Mouse (Mus musculus) limb, embryonic 12.5 days (tissue): ENCODE measurements around the gene Fam20a. TPM values are rescaled to one million over a fixed set of nuclear protein-coding genes. Genes with fewer than 3 reads are reported as not detected.

Experiments
- ATAC-seq: fragments of 200-750 bp; cut with Nextera tagmentation; 2 replicates; pipeline ENCODE4 v1.8.0; 2017; ENCODE audit warnings: low read depth, moderate TSS enrichment; ENCODE audit not compliant: insufficient number of reproducible peaks, insufficient read depth, low FRiP score, low TSS enrichment
- H3K27ac ChIP-seq: fragments of 300-500 bp; sonication (generic); 2 replicates; pipeline ENCODE4 v1.5.1; 2016; ENCODE audit warnings: mild to moderate bottlenecking, moderate library complexity
- H3K27me3 ChIP-seq: fragments of 300-500 bp; sonication (generic); 2 replicates; pipeline ENCODE4 v1.6.1; 2016; ENCODE audit warnings: mild to moderate bottlenecking, moderate library complexity
- H3K36me3 ChIP-seq: fragments of 300-500 bp; sonication (generic); 2 replicates; pipeline ENCODE4 v1.6.1; 2016; ENCODE audit warnings: mild to moderate bottlenecking, moderate library complexity
- H3K4me1 ChIP-seq: fragments of 300-500 bp; sonication (generic); replicated peaks from 2 replicates; pipeline ENCODE4 v1.6.1; 2016
- H3K4me2 ChIP-seq: fragments of 300-500 bp; sonication (generic); 2 replicates; pipeline ENCODE4 v1.6.1; 2016; ENCODE audit warnings: mild to moderate bottlenecking, moderate library complexity
- H3K4me3 ChIP-seq: fragments of 300-500 bp; sonication (generic); replicated peaks from 2 replicates; pipeline ENCODE4 v1.5.1; 2016; ENCODE audit warnings: mild to moderate bottlenecking
- H3K9ac ChIP-seq: fragments of 300-500 bp; sonication (generic); replicated peaks from 2 replicates; pipeline ENCODE4 v1.6.1; 2016; ENCODE audit warnings: mild to moderate bottlenecking, moderate library complexity
- H3K9me3 ChIP-seq: fragments of 300-500 bp; sonication (generic); 2 replicates; pipeline ENCODE4 v1.6.1; 2016; ENCODE audit warnings: mild to moderate bottlenecking, moderate library complexity
- WGBS: fragments of 180-500 bp; shearing (Covaris S2); methylation state at CpG from one replicate; pipeline ENCODE4 v1.1.7; 2016; 5-methylcytosine and 5-hydroxymethylcytosine counted together
- polyA plus RNA-seq: library from polyadenylated mRNA; unstranded; fragments of >200 nt; fragmentation: Nextera tagmentation; extraction: Ambion mirVana; gene quantifications from 2 replicates; pipeline ENCODE4 v1.2.1, GENCODE M21; 2016

Fam20a gene
- polyA plus RNA-seq, 1 experiment from 2014 or later, result 0.28 TPM

GRCm38 (mm10) chr11:109675771-109676170 lies 46.3 kb downstream of the Fam20a start:
- Histone ChIP-seq H3K27me3 (no peaks in the 10 kb centered on the region), H3K27ac (no peak overlapping the region), H3K4me3 (no peak overlapping the region), H3K9me3 (no peaks in the 10 kb centered on the region), H3K4me2 (no peak overlapping the region), H3K9ac (no peak overlapping the region), H3K36me3 (peaks cover 2% of the 10 kb centered on the region; the same call in 1 of the 2 replicates), H3K4me1 (no peaks in the 10 kb centered on the region)
- WGBS, result 90% methylated on average over 9 of the region's 9 CpGs
- no peak for ATAC-seq

DNA sequence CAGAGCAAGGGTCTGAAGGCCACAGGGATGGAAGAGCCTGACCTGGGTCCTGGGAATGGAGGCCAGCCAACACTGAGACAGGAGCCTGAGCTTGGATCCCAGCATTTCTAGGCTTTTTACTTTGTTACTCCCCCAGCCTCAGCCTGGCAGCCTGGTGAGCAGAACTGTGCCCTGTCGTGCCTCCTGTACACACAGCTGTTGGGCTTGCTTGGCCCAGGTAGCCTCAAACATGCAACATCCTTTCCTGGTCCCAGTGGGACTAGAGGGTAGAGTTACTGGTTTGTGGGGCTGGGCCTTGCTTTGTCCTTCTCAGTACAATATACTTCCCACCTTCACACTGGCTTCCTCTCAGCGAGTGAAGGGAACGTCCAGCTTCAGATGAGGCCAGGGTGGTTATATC lies 46.9 kb downstream of the Fam20a start:
- no peak for ATAC-seq
- Histone ChIP-seq H3K27ac (no peak overlapping the region), H3K9ac (no peak overlapping the region), H3K27me3 (no peaks in the 10 kb centered on the region), H3K4me1 (0 out of 2 replicates have a peak, but pooled peaks cover 3% of the 10 kb centered on the region), H3K4me2 (no peak overlapping the region), H3K9me3 (no peaks in the 10 kb centered on the region), H3K4me3 (no peak overlapping the region), H3K36me3 (peaks cover 7% of the 10 kb centered on the region; the same call in 1 of the 2 replicates)
- 91% methylated on average over 3 of the region's 3 CpGs for WGBS

DNA sequence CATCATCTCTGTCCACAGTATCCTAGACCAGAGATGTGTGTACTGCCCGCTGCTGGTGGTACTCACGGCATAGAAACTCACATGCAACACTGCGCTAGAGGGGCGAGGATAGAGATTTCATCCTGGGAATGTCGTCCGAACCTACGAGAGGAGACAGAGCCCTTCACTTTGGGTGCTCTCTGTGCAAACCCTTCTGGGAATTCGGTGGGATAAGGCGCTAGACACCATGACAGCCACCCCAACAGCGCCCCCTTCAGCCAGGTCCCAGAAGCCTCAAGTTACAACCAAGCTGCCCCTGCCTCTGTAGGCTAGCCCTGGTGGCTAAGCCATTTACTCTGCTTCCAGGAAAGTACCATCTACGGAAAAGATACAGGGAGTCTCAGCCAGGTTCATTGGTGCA lies 47.5 kb downstream of the Fam20a start:
- no peak for ATAC-seq
- H3K4me1 ChIP-seq, result 0 out of 2 replicates have a peak, but pooled peaks cover 3% of the 10 kb centered on the region
- H3K9ac ChIP-seq, result no peak overlapping the region
- no peaks in the 10 kb centered on the region for H3K27me3 ChIP-seq
- H3K27ac ChIP-seq, result no peak overlapping the region
- H3K9me3 ChIP-seq, result no peaks in the 10 kb centered on the region
- H3K4me3 ChIP-seq, result no peak overlapping the region
- H3K36me3 ChIP-seq, result peaks cover 12% of the 10 kb centered on the region
- no peak overlapping the region for H3K4me2 ChIP-seq
- 79% methylated on average over 11 of the region's 11 CpGs for WGBS

- Histone ChIP-seq H3K27ac (no peak overlapping the region), H3K9me3 (no peaks in the 10 kb centered on the region), H3K27me3 (no peaks in the 10 kb centered on the region), H3K4me3 (no peak overlapping the region), H3K4me2 (no peak overlapping the region), H3K9ac (no peak overlapping the region), H3K4me1 (0 out of 2 replicates have a peak, but pooled peaks cover 3% of the 10 kb centered on the region), H3K36me3 (peaks cover 16% of the 10 kb centered on the region)
- no peak for ATAC-seq
- 90% methylated on average over 7 of the region's 7 CpGs for WGBS
Observed at GRCm38 (mm10) chr11:109673741-109674140, 48.3 kb downstream of the Fam20a start.

GRCm38 (mm10) chr11:109672881-109673739 lies 49.0 kb downstream of the Fam20a start:
- Histone ChIP-seq H3K27ac (no peak overlapping the region), H3K4me3 (no peak overlapping the region), H3K4me1 (0 out of 2 replicates have a peak, but pooled peaks cover 3% of the 10 kb centered on the region), H3K4me2 (no peak overlapping the region), H3K9ac (no peak overlapping the region), H3K27me3 (no peaks in the 10 kb centered on the region), H3K9me3 (no peaks in the 10 kb centered on the region), H3K36me3 (peaks cover 22% of the 10 kb centered on the region)
- 67% methylated on average over 21 of the region's 21 CpGs for WGBS
- ATAC-seq, result no peak

DNA sequence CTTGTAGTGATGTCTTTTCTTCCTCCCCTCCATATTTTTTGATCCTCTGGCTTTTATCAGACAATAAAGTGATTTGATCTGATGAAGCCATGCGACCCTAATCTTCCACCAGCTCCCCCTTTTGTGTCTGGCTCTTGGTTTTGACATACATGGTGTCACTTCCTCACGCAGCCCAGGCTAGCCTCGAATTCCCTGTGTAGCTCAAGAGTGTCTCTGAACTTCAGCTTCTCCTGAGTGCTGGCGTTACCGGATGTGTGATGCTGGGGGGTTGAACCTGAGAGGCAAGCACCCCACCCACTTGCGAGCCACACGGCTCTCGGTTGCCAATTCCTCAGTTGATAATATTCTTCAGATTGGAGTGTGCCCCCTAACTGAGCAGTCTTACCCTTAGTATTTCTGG lies 49.7 kb downstream of the Fam20a start:
- Histone ChIP-seq H3K9me3 (no peaks in the 10 kb centered on the region), H3K4me1 (0 out of 2 replicates have a peak, but pooled peaks cover 3% of the 10 kb centered on the region), H3K9ac (no peak overlapping the region), H3K27me3 (no peaks in the 10 kb centered on the region), H3K27ac (no peak overlapping the region), H3K4me3 (no peak overlapping the region), H3K36me3 (peaks cover 29% of the 10 kb centered on the region), H3K4me2 (no peak overlapping the region)
- no peak for ATAC-seq
- 83% methylated on average over 8 of the region's 8 CpGs for WGBS

DNA sequence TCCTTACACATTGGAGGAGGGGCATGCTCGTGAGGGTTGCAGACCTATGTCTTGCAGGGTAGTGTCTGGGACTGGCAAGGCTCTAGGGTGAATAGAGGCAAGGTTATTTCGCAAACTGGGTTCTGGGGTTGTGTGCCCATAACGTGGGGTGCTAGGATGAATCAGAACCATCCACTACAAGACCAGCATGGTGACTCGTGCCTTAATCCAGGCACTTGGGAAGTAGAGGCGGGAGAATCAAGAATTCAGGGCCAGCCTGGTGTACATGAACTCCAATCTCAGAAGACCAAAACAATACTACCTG lies 50.1 kb downstream of the Fam20a start:
- Histone ChIP-seq H3K9me3 (no peaks in the 10 kb centered on the region), H3K4me1 (0 out of 2 replicates have a peak, but pooled peaks cover 3% of the 10 kb centered on the region), H3K27me3 (no peaks in the 10 kb centered on the region), H3K36me3 (peaks cover 34% of the 10 kb centered on the region), H3K27ac (no peak overlapping the region), H3K9ac (no peak overlapping the region), H3K4me2 (no peak overlapping the region), H3K4me3 (no peak overlapping the region)
- WGBS, result 86% methylated on average over 5 of the region's 5 CpGs
- ATAC-seq, result no peak

GRCm38 (mm10) chr11:109671136-109672020 lies 50.7 kb downstream of the Fam20a start:
- no peak overlapping the region for H3K4me3 ChIP-seq
- ATAC-seq, result no peak
- WGBS, result 77% methylated on average over 6 of the region's 6 CpGs
- H3K9ac ChIP-seq, result no peak overlapping the region
- H3K4me2 ChIP-seq, result no peak overlapping the region
- H3K9me3 ChIP-seq, result no peaks in the 10 kb centered on the region
- H3K27me3 ChIP-seq, result no peaks in the 10 kb centered on the region
- no peak overlapping the region for H3K27ac ChIP-seq
- peaks cover 40% of the 10 kb centered on the region for H3K36me3 ChIP-seq
- H3K4me1 ChIP-seq, result 0 out of 2 replicates have a peak, but pooled peaks cover 3% of the 10 kb centered on the region

DNA sequence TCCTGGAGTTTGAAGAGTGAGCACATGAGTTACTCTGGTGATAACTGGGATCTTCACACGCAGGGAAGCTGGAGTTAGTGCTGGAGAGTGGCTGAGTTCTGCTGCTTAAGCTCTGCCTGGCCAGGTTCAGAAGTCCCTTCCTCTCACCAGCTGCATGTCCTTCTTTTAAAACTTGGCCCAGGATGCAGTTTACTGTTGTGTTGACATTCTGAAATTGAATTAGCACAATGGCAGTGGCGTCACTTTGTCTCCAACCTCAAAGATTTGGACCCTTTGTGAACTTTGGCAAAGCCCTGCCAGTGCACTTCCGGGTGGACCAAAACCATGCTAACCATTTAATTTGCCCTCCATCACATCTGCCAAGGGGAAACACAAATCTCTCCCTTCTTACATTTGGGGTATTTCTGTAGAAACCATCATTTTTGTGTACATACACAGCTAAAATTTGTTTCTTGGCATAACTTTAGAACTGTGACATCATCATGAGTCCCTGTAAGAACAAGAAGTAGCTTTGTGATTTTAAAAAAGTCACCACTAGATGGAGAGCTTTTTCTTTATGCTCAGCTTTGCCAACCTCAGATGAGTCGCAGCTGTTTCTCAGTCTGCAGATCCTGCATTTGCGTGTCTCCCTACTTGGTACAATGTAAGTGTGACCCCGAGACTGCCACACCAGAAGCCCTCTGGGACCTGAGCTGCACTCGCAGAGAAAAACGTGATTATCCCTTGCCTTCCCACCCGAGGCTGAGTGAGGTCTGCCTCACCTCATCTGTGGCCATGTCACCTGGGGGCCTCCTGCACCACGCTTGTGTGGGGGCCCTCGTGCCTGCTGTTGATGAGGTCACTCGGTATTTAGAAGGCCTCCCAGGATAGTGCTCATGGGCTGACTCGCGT lies 51.8 kb downstream of the Fam20a start:
- 65% methylated on average over 14 of the region's 14 CpGs for WGBS
- Histone ChIP-seq H3K4me2 (no peak overlapping the region), H3K4me1 (0 out of 2 replicates have a peak, but pooled peaks cover 3% of the 10 kb centered on the region), H3K36me3 (peaks cover 51% of the 10 kb centered on the region), H3K4me3 (no peak overlapping the region), H3K9ac (no peak overlapping the region), H3K9me3 (no peaks in the 10 kb centered on the region), H3K27me3 (no peaks in the 10 kb centered on the region), H3K27ac (no peak overlapping the region)
- ATAC-seq, result no peak

- H3K36me3 ChIP-seq, result peaks cover 61% of the 10 kb centered on the region
Observed at GRCm38 (mm10) chr11:109669149-109669708, 52.9 kb downstream of the Fam20a start.

More at GRCm38 (mm10) chr11:109669149-109669708, 52.9 kb downstream of the Fam20a start:
- 95% methylated on average over 8 of the region's 8 CpGs for WGBS
- no peak overlapping the region for H3K27ac ChIP-seq
- no peaks in the 10 kb centered on the region for H3K27me3 ChIP-seq
- no peak overlapping the region for H3K9ac ChIP-seq
- no peaks in the 10 kb centered on the region for H3K9me3 ChIP-seq
- H3K4me1 ChIP-seq, result 0 out of 2 replicates have a peak, but pooled peaks cover 3% of the 10 kb centered on the region
- H3K4me2 ChIP-seq, result no peak overlapping the region
- H3K4me3 ChIP-seq, result no peak overlapping the region
- ATAC-seq, result no peak
